Mouse (Mus musculus) cerebellum, adult 9-11 months (tissue): ENCODE results near the gene Ifitm7.
"Not testable (repeated sequence)": the region's sequence is repeated elsewhere in the genome, so short reads cannot be mapped to it uniquely, and the experiment has no call there.

Experiments
- DNase-seq: peaks from one replicate; pipeline ENCODE4 v3.0.0; 2022

The Ifitm7 gene

DNA sequence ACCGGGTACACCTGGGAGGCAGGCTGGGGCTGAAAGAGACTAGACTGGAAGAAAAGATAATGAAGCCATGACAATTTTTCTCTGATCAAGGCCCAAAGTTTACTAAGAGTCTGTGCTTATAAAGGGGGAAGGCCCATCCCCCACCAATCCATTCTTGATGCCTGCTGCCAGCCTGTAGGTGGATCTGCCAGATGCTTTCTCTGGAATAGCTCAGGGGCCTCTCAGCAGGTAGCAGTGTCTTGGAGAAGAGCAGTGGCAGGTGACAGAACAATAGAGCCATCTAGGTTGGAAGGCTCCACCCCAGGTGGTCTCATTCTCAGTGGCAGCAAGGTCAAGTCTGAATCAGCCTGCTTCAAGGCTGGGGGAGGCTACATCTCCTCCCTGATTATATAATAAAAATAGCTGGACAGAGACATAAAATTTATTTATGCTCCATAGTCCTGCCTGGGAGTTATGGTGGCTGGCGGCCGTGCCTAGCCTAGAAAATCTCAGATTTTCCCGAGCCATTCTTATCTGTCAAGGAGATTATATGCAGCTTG, 10.3 kb downstream of the Ifitm7 start:
- not testable (repeated sequence) for DNase-seq

DNA sequence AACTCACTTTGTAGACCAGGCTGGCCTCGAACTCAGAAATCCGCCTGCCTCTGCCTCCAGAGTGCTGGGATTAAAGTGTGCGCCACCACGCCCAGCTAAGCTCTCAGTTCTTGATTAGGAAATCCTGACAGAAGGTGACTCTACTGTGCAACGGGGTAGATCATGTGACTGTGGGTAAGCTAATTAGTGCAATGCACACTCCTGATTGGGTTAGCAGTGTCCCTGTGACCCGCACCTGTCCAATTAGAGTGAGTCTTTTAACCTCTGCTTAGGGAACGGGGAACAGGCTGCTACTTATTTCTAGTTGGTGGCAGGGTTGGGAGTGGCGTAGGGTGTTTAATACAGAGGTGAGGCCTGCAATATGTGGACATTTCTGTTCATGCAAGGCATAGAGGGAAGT, 14.6 kb downstream of the Ifitm7 start:
- DNase-seq = no peak

DNA sequence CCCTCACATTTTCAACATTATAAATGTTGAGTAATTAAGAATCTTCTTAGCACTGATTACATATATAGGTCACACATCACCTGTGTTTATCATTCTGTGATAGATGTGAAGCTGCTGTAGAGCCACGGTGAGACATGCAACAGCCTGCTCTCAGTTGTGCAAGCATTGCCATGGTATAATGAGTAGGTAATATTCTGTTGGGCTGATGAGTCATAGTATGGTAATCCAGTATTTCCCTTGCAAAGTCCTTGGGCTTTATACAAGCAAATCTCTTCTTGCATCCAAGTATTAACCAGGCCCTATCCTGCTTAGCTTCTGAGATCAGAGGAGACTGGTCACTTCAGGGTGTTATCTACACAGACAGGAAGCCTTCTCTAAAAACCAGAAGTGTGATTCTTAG, 17.6 kb downstream of the Ifitm7 start:
- DNase-seq = no peak

DNA sequence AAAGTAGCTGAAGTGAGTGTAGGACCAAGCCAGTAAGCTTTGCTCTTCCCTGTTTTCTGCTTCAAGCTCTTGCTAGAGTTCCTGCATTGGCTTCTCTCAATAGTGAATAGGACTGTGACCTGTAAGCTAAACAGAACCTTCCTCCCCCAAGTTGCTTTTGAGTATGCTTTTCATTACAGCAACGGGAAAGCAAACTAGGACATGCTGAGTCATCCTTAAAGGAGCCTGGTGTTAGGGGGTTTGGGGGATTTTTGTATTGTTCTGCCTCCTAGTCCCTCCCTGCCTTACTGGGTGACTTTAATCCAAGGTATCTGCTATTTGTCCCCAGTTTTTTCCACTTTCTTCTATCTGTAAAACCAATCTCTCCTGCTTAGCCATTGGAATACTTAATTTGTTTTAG, 24.6 kb downstream of the Ifitm7 start:
- no peak for DNase-seq

DNA sequence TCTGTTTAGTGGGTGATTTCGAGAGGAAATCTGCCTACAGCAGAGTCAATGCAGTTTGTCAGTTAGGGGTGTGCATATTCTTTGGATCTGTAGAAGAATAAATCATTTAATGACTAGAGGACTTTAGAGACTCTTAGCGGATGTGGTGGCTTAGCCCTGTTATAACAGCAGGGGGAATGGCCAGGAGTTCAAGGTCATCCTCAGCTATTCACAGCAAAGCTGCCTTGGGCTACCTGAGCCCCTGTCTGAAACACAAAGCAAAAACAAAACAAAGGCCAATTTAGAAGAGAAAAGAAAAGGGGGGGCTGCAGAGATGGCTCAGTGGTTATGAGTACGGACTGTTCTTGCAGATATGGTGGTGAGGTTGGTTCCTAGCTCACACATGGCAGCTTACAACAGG, 35.4 kb downstream of the Ifitm7 start:
- no peak for DNase-seq

DNA sequence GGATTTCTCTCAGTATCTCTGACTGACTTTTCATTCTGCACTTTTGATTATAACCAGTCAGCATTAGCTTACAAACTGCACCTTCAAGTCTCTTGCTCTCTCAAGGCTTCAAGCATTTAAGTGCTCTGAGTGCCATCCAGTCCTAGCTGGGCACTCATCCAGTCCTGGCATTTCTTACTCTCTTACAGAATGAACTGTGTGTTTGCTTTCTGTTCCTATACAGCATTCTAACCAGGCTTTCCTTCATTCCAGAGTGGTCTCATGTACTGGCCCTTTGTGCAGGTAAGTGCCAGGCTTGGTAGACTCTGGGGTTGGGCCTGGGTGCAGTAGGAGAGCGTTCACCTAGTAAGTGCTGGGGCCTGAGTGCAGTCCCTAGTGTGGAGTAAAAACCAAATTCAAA, 40.4 kb downstream of the Ifitm7 start:
- no peak for DNase-seq

DNA sequence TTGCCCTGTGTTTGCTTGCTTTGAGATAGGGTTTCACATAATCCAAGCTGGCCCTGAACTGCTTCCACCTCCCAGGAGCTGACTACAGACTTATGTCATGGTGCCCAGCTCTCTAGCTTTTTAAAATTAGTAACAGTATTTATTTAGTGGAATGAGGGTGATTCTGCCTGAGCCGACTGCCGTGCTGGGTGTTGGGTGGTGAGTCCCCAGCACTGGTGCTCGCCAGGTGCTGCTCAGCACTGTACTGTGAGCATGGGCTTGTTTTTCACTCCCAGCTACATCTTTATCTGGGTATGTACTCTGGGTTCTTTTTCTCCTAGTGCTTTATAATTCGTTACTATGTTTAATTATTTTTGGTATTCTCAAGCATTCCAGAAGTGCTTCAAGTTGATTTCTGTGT, 41.5 kb downstream of the Ifitm7 start:
- no peak for DNase-seq

DNA sequence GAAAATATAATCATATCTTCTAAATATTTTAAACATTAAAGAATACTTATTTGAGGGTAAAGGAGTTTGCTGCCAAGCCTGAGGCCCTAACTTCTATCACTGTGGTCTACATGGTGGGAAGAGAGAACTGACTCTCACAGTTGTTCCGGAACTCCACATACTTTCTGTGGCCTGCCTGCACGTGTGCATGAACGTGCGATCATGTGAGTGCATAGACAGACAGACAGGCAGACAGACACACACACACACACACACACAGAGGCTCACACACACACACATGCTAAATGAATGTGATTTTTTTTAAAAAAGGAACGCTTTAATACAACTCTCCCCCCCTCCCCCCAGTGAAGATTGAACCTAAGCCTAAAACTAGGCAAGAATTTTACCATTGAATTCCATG, 41.9 kb downstream of the Ifitm7 start:
- no peak for DNase-seq

DNA sequence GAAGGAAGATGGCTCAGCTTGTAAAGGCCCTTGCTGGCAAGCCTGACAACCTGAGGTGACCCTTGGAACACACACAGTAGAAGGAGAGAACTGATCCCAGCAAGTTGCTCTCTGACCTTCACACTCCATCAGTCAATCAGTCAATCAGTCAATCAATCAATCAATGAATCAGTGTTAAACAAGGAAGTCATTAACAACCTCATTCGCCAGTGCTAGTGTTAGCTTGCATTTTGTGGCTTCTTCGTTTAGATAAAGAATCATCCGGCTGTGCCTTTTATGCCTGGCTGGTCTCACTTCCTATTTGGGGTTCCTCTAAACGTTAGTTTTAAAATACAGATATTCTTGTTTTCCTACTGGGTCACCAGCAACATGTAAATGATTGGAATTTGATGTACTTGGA, 42.5 kb downstream of the Ifitm7 start:
- DNase-seq = no peak

DNA sequence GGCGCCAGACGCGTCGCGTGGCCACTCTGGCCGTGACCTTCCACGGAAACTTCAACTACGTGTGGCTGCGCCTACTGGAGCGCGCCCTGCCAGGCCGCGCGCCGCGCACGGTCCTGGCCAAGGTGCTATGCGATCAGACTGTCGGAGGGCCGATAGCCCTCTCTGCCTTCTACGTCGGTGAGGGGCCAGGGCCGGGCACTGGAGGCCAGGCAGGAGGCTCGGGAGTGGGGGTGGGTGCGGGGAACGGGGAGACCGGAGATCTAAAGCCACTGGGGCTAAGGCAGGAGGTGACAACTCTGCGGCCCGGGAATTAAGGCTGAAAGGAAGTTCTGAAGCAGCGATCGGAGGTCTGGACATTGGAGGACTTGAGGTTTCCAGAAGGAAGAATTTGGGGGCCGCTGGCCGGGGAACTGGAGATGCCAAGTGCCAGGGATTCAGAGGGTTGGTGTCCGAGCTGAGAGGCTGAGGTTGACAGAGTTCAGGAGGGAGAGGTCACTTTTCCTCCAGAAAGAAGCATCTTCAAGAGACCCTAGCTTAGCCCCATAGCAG, 45.8 kb downstream of the Ifitm7 start:
- no peak for DNase-seq

DNA sequence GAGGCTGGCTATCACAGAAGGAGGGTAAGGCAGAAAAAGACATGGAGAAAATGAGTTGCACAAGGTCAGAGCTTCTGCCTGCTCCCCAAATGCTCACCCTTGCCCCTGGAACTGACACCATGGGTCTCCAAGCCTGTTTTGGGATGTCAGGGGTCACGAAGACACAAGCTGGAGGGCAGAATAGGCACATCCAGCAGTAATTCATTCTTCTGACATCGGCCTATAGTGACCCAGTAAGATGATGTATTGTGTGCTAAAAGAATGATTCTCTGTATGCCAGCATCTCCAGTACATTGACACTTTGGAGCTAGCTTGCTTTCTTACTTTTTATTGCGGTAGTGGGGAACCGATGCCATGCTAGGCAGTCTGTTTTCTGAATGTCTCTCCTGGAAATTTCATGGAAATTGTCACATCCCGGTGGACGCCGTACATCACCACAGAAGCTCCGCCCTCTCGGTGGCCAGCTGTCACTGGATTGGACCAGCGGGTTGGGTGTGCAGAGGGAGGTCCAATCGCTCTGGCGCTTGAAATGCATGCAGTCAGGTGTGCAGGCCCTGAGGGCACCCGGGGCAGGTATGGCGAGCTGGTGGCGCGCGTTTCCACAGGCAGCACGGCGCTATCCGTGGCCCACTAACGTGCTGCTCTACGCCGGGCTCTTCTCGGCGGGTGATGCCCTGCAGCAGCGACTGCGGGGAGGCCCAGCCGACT, 46.4 kb downstream of the Ifitm7 start:
- peak; percentile 94 for DNase-seq
